Mouse (Mus musculus) cerebellum, adult 9-10 months (tissue): Measurements from ENCODE around the gene Rpa1.
"Not testable (repeated sequence)": the region's sequence is repeated elsewhere in the genome, so short reads cannot be mapped to it uniquely, and the experiment has no call there.

Source experiments
- DNase-seq: peaks from one replicate; pipeline ENCODE4 v3.0.0; 2022

The Rpa1 gene

DNA sequence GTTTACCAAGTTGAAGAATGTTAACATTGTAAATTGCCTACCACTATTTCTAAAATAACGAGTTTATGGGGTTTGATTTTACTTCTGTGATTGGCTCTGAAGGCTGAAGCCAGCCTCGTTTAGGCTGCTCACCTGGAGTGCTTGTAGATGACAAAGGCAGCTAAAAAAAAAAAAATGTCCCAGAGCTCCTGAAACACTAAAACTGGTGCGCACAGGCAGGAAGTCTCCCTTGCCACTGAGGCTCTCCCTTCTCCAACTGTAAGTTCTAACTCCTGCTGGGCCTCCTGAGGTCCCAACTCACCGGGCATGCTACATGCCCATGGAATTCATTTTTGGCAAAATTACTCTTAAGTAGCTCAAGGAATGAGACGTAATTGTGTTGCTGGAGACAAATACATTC lies 28.9 kb downstream of the Rpa1 start:
- no peak for DNase-seq

DNA sequence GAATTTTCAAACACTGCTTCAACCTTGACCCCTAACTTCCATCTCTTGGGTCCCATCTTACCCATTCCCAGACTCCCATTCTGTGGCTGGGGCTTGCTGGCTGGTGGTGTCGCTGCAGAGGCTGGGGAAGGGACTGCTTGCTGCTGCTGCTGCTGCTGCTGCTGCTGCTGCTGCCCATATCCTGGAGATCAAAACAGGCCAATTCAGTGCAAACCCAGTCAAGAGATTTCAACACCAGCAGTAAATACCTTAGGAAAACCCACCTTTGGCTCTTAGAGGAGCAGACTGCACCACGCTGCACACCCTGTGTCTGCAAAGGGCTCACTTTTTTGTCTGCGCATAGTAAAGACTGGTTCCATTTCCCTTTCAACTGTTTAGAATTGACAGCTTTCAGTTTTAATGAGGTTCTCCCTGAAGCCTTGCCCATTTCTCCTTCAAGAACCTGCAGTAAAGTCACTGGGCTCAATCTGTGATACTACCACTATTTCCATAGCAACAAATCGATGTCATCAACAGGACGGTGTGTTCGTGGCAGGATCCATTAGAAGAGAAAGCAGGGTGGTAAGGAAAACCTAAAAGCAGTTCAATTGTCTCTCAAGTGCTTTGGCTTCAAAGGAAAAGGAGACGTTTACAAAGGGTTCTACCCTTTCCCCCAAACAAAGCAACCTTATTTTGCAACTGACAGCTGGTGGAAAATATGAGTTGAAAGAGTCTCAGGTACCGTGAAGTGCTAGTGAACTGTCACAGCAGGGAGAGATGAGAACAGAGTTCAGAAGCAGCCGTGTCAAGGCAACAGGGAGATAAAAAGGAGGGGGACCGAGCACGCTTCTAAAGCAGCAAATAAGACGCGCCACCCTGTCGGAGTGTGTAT lies 29.5 kb downstream of the Rpa1 start:
- no peak for DNase-seq

DNA sequence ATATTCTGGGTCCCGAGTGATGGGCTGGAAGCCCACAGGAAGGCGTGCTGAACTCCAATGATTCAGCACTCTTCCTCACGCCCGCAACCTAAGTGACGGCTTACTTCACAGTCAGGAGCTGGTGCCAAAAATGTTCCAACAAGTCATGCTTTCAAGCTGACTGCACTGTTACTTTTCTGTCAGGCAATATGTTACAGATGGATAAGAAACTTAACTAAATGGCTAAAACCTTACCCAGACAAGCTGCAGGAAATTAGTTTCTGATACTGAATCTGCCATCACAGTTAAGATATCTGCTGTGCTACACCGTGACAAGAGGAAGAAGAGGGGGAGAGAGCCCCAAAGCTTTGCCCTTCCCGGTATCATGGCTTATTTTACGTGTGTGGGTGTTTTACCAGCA lies 34.3 kb downstream of the Rpa1 start:
- no peak for DNase-seq

DNA sequence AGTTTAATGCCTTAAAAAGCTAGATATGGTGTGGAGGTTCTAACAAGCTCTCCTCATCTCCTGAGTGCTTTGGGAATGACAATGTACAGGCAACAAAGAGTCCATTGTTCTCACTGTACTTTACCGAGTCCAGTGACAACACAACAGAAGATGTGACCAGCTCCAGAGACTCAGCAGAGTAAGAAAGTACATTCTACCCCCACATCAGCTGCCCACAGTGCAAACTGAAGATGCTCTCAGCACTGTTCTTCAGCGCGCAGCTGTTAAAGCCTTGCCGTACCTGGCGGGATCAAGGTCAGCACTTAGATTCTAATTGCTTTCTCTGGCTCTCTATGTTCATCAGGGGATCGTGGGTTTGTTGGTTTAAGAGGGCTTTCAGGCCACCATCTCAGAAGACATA lies 36.4 kb downstream of the Rpa1 start:
- DNase-seq: no peak

DNA sequence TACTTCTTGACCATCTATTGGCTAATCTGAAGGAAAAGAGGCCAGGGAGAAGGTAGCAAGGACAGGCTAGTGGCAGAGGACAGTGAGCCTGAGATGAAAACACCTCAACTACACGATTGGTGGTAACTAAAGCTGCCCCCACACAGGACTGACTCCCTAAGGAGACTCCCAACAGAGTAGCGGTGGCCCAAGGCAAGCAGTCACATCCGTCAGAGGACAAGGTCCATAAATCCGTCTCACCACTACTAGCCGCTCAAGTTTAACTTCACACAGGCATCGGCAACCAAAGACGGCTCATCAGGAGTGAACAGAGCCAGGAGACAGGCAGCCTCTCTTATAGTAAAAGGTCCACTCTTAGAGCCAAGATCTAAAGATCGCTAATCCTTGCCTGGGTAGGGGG lies 37.3 kb downstream of the Rpa1 start:
- DNase-seq: no peak

DNA sequence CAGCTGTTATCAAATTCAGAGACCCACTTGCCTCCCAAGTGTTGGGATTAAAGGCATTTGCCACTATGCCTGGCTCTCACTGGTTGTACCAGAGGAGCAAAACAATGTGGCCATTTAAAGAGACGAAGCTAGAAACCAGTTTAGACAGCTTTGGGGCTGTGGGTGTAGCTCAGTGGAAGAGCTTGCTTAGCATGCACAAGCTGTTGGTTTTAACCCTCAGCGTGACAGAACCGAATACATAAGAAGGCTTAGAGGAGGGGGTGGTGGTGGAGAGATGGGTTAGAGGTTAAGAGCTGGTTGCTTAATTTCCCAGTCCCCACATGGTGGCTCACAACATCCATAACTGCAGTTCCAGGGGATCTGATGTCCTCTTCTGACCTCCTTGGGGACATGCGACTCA lies 39.5 kb downstream of the Rpa1 start:
- no peak for DNase-seq

DNA sequence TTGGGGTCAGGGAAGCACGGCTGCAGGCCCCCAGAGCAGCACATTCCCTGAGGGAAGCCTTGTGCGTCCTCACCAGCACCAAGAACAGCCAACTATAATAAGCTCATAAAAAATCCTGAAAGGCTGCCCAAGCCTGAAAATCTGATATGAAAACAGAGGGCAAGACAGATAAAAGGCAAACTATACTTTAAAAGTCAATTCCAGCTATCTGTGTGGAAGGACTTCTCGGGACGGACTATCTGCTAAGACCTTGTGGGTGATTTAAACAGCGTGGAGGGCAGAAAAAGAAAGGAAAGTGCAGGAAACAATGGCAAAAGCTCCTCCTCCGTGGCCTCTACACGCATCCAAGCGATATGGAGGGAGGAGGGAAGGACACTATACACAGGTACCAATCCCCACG lies 43.3 kb downstream of the Rpa1 start:
- no peak for DNase-seq

DNA sequence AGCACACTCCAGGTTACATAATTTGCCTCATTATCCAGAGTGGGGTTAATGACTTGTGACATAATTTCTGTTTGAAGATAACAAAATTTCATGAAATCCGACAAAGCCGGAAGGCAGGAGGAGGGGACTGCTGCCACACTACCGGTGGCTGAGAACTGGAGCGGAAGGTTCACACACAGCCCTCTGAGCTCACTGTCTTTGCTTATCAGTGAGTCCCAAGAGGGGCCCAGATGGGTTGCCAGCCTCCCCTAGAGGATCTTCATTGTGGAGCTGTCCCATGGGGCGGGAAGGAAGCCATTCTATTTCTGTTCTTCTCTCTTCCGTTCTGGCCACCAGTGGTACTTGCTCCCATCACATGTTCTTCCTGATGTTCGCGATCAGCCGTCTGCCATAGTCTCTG lies 47.2 kb downstream of the Rpa1 start:
- DNase-seq: no peak

DNA sequence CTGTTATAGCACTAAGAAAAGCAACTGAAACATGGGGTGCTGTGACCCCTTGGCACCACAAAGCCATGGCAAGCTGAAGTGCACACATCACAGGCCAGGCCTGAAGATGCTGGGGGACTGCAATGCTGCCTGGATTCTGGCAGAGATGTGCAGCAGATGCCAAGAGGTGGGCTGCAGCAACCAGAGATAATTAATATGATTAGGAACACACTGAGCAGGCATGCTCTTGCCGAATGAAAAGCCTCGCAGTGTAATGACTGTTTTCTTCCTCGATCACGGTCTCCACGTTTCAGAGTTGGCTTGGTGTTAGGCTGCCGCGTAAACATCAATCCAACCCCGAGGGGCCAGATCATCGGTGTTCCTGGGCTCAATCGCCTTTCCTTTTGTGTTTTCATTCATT lies 48.3 kb downstream of the Rpa1 start:
- DNase-seq: no peak

DNA sequence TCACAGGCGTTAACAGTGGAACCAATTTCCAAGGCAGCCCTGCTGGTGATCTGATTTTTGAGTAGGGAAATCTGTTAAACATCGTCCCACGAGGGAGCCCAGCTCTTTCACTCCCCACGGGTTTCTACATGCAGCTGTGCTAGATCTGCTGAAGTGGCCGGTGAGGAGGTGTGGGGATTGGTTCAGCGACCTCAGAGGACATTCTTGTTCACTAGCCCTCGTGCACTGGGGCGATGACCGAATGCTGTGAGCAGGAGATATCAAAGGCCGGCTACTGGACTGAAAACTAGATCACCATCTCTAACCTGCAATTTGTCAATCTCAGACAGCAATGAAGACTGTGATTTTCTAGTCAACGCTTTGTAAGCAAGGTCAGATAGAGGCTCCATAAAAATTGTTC lies 49.6 kb downstream of the Rpa1 start:
- DNase-seq: no peak

DNA sequence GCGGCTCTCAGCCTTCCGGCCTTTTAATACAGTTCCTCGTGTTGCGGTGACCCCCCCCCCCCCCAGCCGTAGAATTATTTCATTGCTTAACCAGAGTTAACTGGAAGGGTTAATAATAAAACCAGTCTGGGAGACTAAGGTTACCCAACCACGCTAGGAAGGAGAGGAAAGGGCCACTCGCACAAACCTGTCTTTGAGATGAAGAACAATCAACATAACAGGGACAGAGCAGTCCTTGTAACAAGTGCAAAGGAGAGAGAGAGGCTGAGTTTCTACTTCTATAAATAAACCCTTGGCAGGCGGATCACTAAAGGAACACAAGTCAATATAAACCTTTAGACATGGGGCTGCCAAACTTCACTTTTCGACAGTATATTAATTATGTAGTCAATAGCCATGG lies 50.5 kb downstream of the Rpa1 start:
- no peak for DNase-seq

DNA sequence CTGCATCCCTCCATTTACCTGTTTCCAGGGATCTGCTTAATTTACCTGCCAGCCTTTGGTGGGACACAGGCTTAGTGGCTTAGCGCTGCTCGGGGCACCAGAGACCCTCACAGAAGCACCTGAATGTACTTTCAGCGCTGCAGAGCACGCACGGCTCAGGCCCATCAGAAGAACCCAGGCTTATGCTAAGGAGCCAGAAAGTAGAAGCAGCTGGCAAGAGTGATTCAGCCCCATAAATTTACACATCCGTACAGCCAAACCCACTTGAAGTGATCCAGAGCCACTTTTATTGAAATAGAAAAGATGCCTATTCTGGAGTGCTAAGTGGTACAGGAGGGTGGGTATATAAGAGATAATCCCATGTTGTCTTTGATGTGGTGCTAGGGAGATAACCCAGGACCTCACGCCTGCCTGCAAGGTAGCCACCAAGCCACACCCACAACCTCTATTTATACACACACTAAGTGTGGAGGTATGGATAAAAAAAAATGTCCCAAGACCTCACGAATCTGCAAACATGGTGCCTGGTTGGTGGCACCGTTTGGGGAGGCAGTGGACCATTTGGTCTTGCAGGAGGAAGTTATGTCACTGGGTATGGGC lies 51.6 kb downstream of the Rpa1 start:
- no peak for DNase-seq

DNA sequence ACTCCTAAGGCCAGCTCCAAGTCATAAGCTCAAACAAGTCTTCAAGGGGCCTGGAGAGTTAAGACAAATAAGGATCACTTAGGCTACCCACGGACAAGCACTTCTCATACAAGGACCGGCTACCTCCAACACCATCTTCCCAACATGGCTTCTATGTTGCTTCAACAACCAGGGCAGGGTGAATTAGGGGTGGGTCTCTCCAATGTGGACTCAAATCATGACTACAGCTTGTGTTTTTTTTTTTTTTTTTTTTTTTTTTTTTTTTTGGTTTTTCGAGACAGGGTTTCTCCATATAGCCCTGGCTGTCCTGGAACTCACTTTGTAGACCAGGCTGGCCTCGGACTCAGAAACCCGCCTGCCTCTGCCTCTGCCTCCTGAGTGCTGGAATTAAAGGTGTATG lies 52.6 kb downstream of the Rpa1 start:
- not testable (repeated sequence) for DNase-seq

DNA sequence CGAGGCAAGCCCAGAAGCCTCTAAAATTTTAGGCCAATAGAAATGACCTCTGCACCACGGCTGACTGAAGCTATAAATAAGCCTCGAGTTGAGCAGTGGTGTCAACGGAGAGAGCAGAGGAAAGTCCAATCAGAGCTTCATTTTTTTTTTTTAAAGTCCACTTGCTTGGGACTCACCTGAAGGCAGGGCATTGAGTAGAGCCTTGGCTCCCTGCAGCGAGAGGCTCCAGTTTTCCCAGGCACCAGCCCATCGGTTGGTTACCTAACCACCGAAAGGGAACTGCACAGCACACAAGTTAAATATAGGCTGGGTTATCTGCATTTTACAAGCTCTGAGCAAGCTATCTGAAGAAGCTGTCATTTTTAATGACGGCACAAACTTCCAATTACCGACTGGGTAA lies 53.3 kb downstream of the Rpa1 start:
- no peak for DNase-seq

DNA sequence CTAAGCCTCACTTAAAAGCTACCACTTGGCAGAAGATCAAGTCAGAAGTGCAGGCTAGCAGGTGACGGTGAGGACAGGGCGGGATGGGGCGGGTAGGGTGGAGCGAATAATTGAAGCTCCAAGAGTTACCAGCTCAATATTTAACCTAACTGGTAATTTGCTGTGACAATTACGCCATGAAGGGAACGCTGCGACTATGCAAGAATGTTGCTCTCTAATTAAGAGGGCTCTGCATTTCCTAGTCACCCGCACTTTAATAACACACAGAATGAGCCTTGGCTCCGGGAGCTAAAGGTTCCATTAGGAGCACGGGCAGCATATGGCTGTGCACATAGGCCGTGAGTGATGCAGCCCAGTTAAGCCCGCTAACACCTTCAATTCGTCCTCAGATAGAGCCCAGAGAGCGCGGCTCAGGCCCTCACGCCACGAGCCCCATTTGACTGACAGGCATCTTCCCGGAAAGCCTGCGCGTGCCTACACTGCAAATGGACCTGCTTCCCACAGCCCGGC lies 54.2 kb downstream of the Rpa1 start:
- DNase-seq: no peak

DNA sequence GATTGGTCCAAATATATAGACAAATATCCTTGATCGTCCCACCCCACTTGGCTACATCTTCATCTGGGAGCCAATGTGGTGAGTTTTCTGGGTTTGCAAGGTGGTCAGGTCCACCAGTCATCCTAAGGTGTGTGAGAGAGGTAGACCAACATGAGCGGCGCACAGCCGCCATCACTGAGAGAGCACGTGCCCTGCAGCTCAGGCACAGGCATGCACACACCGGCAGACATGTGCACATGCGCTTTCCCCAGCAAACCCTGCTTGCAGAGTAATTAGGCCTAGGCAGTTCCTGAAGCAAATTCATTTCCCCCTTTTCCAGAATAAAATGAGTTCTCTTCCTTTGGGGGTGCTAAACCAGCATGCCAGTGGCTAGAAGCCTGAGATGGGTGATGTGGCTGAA lies 55.8 kb downstream of the Rpa1 start:
- no peak for DNase-seq

DNA sequence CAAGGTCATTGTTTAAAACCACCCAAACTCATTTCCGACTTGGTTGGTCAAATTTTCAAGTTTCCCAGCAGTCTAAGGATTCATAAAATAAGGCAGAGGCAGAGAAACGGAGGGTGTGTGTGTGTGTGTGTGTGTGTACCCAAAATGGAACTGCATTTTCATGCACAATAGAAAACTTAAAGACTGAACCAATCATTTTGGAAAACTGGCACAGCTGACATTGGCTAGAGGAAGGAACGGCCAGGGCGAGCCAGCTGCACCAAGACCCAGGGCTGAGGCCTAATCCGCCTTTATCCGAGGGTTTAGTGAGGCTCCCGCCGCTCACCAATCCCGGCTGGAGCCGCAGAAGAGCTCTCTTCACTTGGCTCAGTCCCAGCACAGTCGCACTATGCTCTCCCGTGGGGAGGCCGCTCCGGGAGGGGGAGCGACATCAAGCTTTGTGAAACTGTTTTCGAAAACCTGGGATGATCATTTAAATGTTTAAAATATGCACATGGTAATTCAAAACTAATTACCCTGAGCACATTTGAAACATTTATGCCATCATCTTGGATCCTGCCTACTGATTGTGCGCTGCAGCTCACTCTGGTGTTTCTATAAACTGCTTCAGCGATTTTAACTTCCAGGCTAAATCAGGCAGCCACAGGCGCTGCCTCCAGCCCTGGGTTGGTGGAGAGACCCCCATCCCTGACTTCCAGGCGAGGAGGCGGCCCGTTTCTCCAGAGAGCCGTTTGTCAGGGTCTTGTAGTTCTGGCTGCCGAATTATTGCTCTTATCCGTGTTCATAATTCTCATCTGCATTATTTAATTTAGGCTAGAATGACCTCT lies 56.5 kb downstream of the Rpa1 start:
- no peak for DNase-seq

DNA sequence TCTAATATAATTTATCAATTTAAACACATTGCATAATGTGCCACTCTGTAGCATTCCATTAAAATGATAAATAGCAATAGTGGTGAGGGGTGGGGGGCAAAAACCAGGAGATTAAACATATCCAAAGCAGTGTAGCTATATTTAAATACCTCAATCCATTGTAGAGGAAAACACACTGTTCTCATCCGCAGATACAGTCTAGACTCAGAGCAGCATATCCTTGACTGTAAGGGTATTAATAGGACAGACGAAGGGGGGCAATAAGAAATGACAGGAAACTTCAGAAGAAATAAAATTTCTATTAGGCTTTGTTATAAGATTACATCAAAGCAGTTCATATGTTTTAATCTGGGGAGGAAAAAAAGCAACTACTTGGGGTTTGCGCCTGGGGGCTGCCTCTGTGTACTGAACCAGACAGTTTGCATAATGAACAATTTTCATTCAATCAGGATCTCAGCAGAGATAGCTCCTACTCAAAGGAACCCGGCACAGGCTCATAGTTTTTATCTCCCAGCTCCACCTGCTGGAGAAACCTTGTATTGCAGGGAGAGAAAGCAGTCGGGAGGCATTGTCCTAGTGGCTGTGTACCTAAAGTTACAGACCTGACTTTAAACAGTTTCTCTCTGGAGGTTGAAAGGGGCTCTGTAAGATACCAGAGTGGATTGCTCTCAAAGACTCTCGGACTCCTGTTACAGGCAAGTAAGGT lies 57.4 kb downstream of the Rpa1 start:
- peak; percentile 95 for DNase-seq

DNA sequence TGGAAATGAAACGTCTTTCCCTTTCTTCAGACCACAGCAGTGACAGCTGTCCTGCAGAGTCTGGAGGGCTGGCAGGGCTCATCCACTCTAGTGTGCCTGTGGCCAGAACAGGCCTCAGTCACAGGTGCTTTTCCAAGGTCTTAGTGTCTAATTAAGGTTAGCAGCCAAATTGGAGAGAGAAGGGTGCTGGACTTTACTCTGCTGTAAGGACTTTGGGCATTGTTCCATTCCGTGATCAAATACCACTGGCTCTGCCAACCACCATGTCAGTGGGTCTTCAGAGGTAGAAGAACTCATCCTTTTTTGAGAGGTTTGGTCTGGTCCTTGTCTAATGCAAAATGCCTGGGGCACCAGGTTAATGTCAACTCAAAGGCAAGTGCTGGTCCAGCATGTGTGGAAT lies 59.0 kb downstream of the Rpa1 start:
- DNase-seq: no peak

DNA sequence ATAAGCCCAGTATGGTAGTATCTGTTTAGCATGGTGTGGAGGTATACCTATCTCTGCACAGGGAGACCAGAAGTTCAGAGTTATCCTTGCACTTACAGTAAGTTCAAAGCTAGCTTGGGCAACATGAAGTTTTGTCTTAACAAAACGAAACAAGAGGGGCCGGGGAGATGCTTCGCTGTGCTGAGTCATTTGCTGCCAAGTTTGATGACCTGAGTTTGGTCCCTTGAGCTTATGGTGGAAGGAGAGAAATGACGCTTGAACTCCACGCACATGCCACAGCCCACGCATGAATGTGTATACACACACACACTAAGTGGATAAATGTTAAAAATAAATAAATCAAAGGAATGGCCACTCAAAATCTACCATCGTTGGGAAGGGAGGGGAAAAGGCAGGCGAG lies 59.6 kb downstream of the Rpa1 start:
- no peak for DNase-seq

DNA sequence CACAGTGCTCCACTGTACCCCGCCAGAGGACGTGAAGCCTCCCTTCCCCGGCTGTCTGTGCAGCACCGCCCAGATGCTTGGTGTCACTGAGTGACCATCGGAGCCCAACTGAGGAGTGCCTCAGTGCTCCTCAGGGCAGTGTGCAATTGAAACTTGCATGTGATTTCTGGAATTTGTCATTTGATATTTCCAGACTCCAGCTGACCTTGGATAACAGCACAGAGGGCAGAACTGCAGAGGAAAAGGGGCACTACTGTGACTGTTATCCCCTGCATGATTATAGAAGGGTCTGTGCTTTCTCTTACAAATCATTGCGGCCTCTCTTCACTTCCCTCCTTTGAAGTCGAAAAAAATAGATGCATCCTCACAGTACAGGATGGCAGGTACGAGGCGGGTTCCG lies 60.2 kb downstream of the Rpa1 start:
- DNase-seq: no peak

DNA sequence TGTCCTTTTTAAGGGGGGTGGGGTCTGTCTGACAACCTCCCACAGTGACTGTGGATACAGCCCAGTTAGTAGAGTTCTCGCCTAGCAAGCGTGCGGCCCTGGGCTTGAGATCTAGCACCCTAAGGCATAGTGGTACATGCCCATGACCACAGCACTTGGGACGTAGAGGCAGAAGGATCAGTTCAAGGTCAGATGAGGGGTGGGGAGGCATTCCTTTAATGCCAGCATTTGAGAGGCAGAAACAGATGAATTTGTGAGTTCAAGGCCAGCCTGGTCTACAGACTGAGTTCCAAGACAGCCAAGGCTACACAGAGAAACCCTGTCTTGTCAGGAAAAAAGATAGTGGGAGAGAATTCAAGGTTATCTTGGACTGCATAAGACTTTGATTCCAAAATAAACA lies 61.3 kb downstream of the Rpa1 start:
- no peak for DNase-seq

DNA sequence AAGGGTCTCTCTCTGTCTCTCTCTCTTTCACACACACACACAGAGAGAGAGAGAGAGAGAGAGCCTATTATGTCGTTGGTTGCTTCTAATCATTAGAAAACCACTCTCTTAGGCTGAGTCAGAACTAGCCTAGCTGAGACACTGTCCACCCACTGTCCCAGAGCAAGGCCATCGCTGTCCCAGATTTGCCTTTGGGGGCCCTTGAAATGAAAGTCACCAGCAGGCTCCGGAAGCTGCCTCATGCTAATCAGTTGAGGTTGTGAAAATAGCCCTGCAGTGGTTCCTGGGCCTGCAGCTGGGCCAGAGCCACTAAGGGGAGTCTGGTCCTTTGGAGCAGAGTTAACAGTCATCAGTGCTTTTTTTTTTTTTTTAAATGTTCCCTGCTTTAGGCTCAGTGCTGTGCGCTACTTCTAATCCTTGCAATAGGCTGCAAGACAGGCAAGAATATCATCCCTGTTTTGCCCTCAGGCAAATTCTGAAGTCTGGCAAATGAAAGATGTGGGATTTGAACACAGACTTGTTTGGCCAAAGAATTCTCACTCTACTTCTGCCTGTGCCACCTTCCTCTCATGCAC lies 62.1 kb downstream of the Rpa1 start:
- no peak for DNase-seq
